Mouse (Mus musculus) neural tube, embryonic 12.5 days (tissue): ENCODE results near the gene Mageb16. TPM values are rescaled to one million over a fixed set of nuclear protein-coding genes. Genes with fewer than 3 reads are reported as not detected.

Source experiments
- ATAC-seq: fragments of 200-750 bp; cut with Nextera tagmentation; 2 replicates; pipeline ENCODE4 v1.8.0; 2017; ENCODE audit warnings: low read depth, mild to moderate bottlenecking, moderate TSS enrichment, moderate library complexity; ENCODE audit not compliant: low FRiP score
- H3K27ac ChIP-seq: fragments of 300-500 bp; sonication (generic); 2 replicates; pipeline ENCODE4 v1.5.1; 2016
- H3K27me3 ChIP-seq: fragments of 300-500 bp; sonication (generic); replicated peaks from 2 replicates; pipeline ENCODE4 v1.6.1; 2016; ENCODE audit warnings: mild to moderate bottlenecking
- H3K36me3 ChIP-seq: fragments of 300-500 bp; sonication (generic); 2 replicates; pipeline ENCODE4 v1.6.1; 2016; ENCODE audit warnings: mild to moderate bottlenecking
- H3K4me1 ChIP-seq: fragments of 300-500 bp; sonication (generic); 2 replicates; pipeline ENCODE4 v1.6.1; 2016
- H3K4me2 ChIP-seq: fragments of 300-500 bp; sonication (generic); replicated peaks from 2 replicates; pipeline ENCODE4 v1.6.1; 2016; ENCODE audit warnings: mild to moderate bottlenecking
- H3K4me3 ChIP-seq: fragments of 300-500 bp; sonication (generic); 2 replicates; pipeline ENCODE4 v1.5.1; 2016
- H3K9ac ChIP-seq: fragments of 300-500 bp; sonication (generic); 2 replicates; pipeline ENCODE4 v1.6.1; 2016; ENCODE audit warnings: mild to moderate bottlenecking
- H3K9me3 ChIP-seq: fragments of 300-500 bp; sonication (generic); 2 replicates; pipeline ENCODE4 v1.6.1; 2016; ENCODE audit warnings: mild to moderate bottlenecking
- WGBS: fragments of 180-500 bp; shearing (Covaris S2); methylation state at CpG from one replicate; pipeline ENCODE4 v1.1.7; 2016; 5-methylcytosine and 5-hydroxymethylcytosine counted together
- polyA plus RNA-seq: library from polyadenylated mRNA; unstranded; fragments of >200 nt; fragmentation: Nextera tagmentation; extraction: Ambion mirVana; gene quantifications from 2 replicates; pipeline ENCODE4 v1.2.1, GENCODE M21; 2016

Gene Mageb16
- polyA plus RNA-seq: 0.20 and 0.26 TPM in 2 replicates

GRCm38 (mm10) chrX:79671411-79671810 lies at the start of gene Mageb16:
TSS of gene Mageb16 (minus strand) at chrX:79671435.
- 69% methylated on average over 8 of the region's 8 CpGs for WGBS
- no peak for ATAC-seq
- Histone ChIP-seq H3K4me2 (no peak within 1 kb of the TSS), H3K27ac (no peak within 1 kb of the TSS), H3K36me3 (no peaks in the 10 kb centered on the region), H3K4me1 (no peaks in the 10 kb centered on the region), H3K9ac (no peak within 1 kb of the TSS), H3K27me3 (no peaks in the 10 kb centered on the region), H3K9me3 (no peaks in the 10 kb centered on the region), H3K4me3 (no peak within 1 kb of the TSS)

- 63% methylated on average over 2 of the region's 2 CpGs for WGBS
- Histone ChIP-seq H3K4me1 (no peaks in the 10 kb centered on the region), H3K36me3 (no peaks in the 10 kb centered on the region), H3K9me3 (no peaks in the 10 kb centered on the region), H3K9ac (no peak overlapping the region), H3K27me3 (no peaks in the 10 kb centered on the region), H3K4me2 (no peak overlapping the region), H3K4me3 (no peak overlapping the region), H3K27ac (no peak overlapping the region)
- no peak for ATAC-seq
These were observed 20.1 kb downstream of the Mageb16 start for GRCm38 (mm10) chrX:79651091-79651490.

GRCm38 (mm10) chrX:79635396-79635795 lies 35.8 kb downstream of the Mageb16 start:
- H3K9me3 ChIP-seq: no peaks in the 10 kb centered on the region
- WGBS: 90% methylated on average over 15 of the region's 15 CpGs

GRCm38 (mm10) chrX:79606462-79606861 lies 64.8 kb downstream of the Mageb16 start:
- H3K27ac ChIP-seq: no peak overlapping the region
- no peak overlapping the region for H3K4me2 ChIP-seq
- H3K4me3 ChIP-seq: no peak overlapping the region
- H3K9ac ChIP-seq: no peak overlapping the region
- H3K27me3 ChIP-seq: no peaks in the 10 kb centered on the region
- no peaks in the 10 kb centered on the region for H3K4me1 ChIP-seq
- WGBS: 87% methylated on average over 2 of the region's 2 CpGs
- ATAC-seq: no peak
- no peaks in the 10 kb centered on the region for H3K9me3 ChIP-seq
- H3K36me3 ChIP-seq: no peaks in the 10 kb centered on the region

More at GRCm38 (mm10) chrX:79635396-79635795, 35.8 kb downstream of the Mageb16 start:
- H3K4me1 ChIP-seq: no peaks in the 10 kb centered on the region
- H3K9ac ChIP-seq: no peak overlapping the region
- H3K27ac ChIP-seq: no peak overlapping the region
- no peak overlapping the region for H3K4me3 ChIP-seq
- H3K36me3 ChIP-seq: no peaks in the 10 kb centered on the region
- no peak for ATAC-seq
- no peak overlapping the region for H3K4me2 ChIP-seq
- no peaks in the 10 kb centered on the region for H3K27me3 ChIP-seq

Other genes with a start within 250 kb of the Mageb16 start
- 0.36 and 0.76 TPM in 2 replicates for gene Gm7173, start 154.2 kb downstream of the Mageb16 start, polyA plus RNA-seq